Mouse (Mus musculus): ENCODE data around the gene Mgat3. TPM values are rescaled to one million over a fixed set of nuclear protein-coding genes. Genes with fewer than 3 reads are reported as not detected.

Mgat3 gene
- total RNA-seq (2015) (not detected in 2 replicates), total RNA-seq (2017) (not detected in 2 replicates)

- ATAC-seq (replicated peaks; ENCODE audit: poor library complexity): no peak
Measured at GRCm38 (mm10) chr15:80173001-80173771, at the start of gene Mgat3. Gene Mgat3 (plus strand): TSS chr15:80173721.

GRCm38 (mm10) chr15:80124651-80125050 lies 48.9 kb upstream of the Mgat3 start:
- no peak for ATAC-seq (replicated peaks; ENCODE audit: poor library complexity)

- peak; percentile 77 for ATAC-seq (replicated peaks; ENCODE audit: poor library complexity)
Measured at GRCm38 (mm10) chr15:80127191-80127590, 46.3 kb upstream of the Mgat3 start.

- no peak for ATAC-seq (replicated peaks; ENCODE audit: poor library complexity)
Measured at GRCm38 (mm10) chr15:80129982-80130381, 43.5 kb upstream of the Mgat3 start.

GRCm38 (mm10) chr15:80130689-80131088 lies 42.8 kb upstream of the Mgat3 start:
- peak; percentile 45 for ATAC-seq (replicated peaks; ENCODE audit: poor library complexity)

- ATAC-seq (replicated peaks; ENCODE audit: poor library complexity): no peak
Measured at GRCm38 (mm10) chr15:80131421-80131820, 42.1 kb upstream of the Mgat3 start.

GRCm38 (mm10) chr15:80132452-80132851 lies 41.1 kb upstream of the Mgat3 start:
- ATAC-seq (replicated peaks; ENCODE audit: poor library complexity): no peak

GRCm38 (mm10) chr15:80132993-80133586 lies 40.4 kb upstream of the Mgat3 start, which contains the start of gene Tab1:
Gene Tab1 (plus strand): TSS chr15:80133127.
- peak; percentile 83 for ATAC-seq (replicated peaks; ENCODE audit: poor library complexity)

GRCm38 (mm10) chr15:80133682-80134449 lies 39.7 kb upstream of the Mgat3 start:
- ATAC-seq (replicated peaks; ENCODE audit: poor library complexity): peak; percentile 54

GRCm38 (mm10) chr15:80134450-80134847 lies 39.1 kb upstream of the Mgat3 start:
- no peak for ATAC-seq (replicated peaks; ENCODE audit: poor library complexity)

GRCm38 (mm10) chr15:80135499-80135898 lies 38.0 kb upstream of the Mgat3 start:
- no peak for ATAC-seq (replicated peaks; ENCODE audit: poor library complexity)

GRCm38 (mm10) chr15:80136645-80137044 lies 36.9 kb upstream of the Mgat3 start:
- ATAC-seq (replicated peaks; ENCODE audit: poor library complexity): no peak

- ATAC-seq (replicated peaks; ENCODE audit: poor library complexity): no peak
Measured at GRCm38 (mm10) chr15:80137945-80138791, 35.4 kb upstream of the Mgat3 start.

GRCm38 (mm10) chr15:80140302-80140701 lies 33.2 kb upstream of the Mgat3 start:
- no peak for ATAC-seq (replicated peaks; ENCODE audit: poor library complexity)

- ATAC-seq (replicated peaks; ENCODE audit: poor library complexity): no peak
Measured at GRCm38 (mm10) chr15:80140878-80141277, 32.6 kb upstream of the Mgat3 start.

- ATAC-seq (replicated peaks; ENCODE audit: poor library complexity): no peak
Measured at GRCm38 (mm10) chr15:80142130-80142529, 31.4 kb upstream of the Mgat3 start.

GRCm38 (mm10) chr15:80143760-80144159 lies 29.8 kb upstream of the Mgat3 start:
- no peak for ATAC-seq (replicated peaks; ENCODE audit: poor library complexity)

- no peak for ATAC-seq (replicated peaks; ENCODE audit: poor library complexity)
Measured at GRCm38 (mm10) chr15:80145397-80145796, 28.1 kb upstream of the Mgat3 start.

GRCm38 (mm10) chr15:80146153-80146552 lies 27.4 kb upstream of the Mgat3 start:
- 0 out of 2 replicates have a peak, but pooled peaks have one; percentile 11 for ATAC-seq (replicated peaks; ENCODE audit: poor library complexity)

- peak; percentile 54 for ATAC-seq (replicated peaks; ENCODE audit: poor library complexity)
Measured at GRCm38 (mm10) chr15:80147090-80147489, 26.4 kb upstream of the Mgat3 start.

- no peak for ATAC-seq (replicated peaks; ENCODE audit: poor library complexity)
Measured at GRCm38 (mm10) chr15:80147511-80147910, 26.0 kb upstream of the Mgat3 start.

All from megakaryocyte progenitor cell, adult 5-6 weeks (primary cell).